Mouse (Mus musculus) lung, embryonic 16.5 days (tissue): Measurements from ENCODE around the gene Olfr514. TPM values are rescaled to one million over a fixed set of nuclear protein-coding genes. Genes with fewer than 3 reads are reported as not detected.
"Not testable (repeated sequence)": the region's sequence is repeated elsewhere in the genome, so short reads cannot be mapped to it uniquely, and the experiment has no call there.

Experiments
- ATAC-seq: fragments of 200-750 bp; cut with Nextera tagmentation; 2 replicates; pipeline ENCODE4 v1.8.0; 2017; ENCODE audit warnings: low read depth, mild to moderate bottlenecking, moderate library complexity
- H3K27ac ChIP-seq: fragments of 300-500 bp; sonication (generic); 2 replicates; pipeline ENCODE4 v1.5.1; 2014; ENCODE audit warnings: mild to moderate bottlenecking, control low read depth, low read length
- H3K27me3 ChIP-seq: fragments of 300-500 bp; sonication (generic); 2 replicates; pipeline ENCODE4 v1.6.1; 2014; ENCODE audit warnings: low read depth, low read length, mixed read lengths; ENCODE audit not compliant: control insufficient read depth, insufficient read depth
- H3K36me3 ChIP-seq: fragments of 300-500 bp; sonication (generic); 2 replicates; pipeline ENCODE4 v1.6.1; 2014; ENCODE audit warnings: low read length; ENCODE audit not compliant: control insufficient read depth, insufficient read depth
- H3K4me1 ChIP-seq: fragments of 300-500 bp; sonication (generic); replicated peaks from 2 replicates; pipeline ENCODE4 v1.6.1; 2014; ENCODE audit warnings: low read length, mixed read lengths; ENCODE audit not compliant: control insufficient read depth, insufficient read depth
- H3K4me2 ChIP-seq: fragments of 300-500 bp; sonication (generic); 2 replicates; pipeline ENCODE4 v1.6.1; 2014; ENCODE audit warnings: low read depth, low read length, control low read depth
- H3K4me3 ChIP-seq: fragments of 300-500 bp; sonication (generic); 2 replicates; pipeline ENCODE4 v1.5.1; 2014; ENCODE audit warnings: mild to moderate bottlenecking, low read length, control low read depth
- H3K9ac ChIP-seq: fragments of 300-500 bp; sonication (generic); 2 replicates; pipeline ENCODE4 v1.6.1; 2014; ENCODE audit warnings: low read length, control low read depth
- H3K9me3 ChIP-seq: fragments of 300-500 bp; sonication (generic); 2 replicates; pipeline ENCODE4 v1.6.1; 2016; ENCODE audit warnings: low read length; ENCODE audit not compliant: control insufficient read depth
- WGBS: fragments of 180-500 bp; shearing (Covaris S2); extraction: QIAGEN DNeasy Blood & Tissue Kit; methylation state at CpG from one replicate; pipeline ENCODE4 v1.1.7; 2014; 5-methylcytosine and 5-hydroxymethylcytosine counted together
- polyA plus RNA-seq: library from polyadenylated mRNA; unstranded; fragments of >200 nt; fragmentation: Nextera tagmentation; extraction: Ambion mirVana; gene quantifications from 2 replicates; pipeline ENCODE4 v1.2.1, GENCODE M21; 2015

Gene Olfr514
- not detected in 2 replicates for polyA plus RNA-seq

DNA sequence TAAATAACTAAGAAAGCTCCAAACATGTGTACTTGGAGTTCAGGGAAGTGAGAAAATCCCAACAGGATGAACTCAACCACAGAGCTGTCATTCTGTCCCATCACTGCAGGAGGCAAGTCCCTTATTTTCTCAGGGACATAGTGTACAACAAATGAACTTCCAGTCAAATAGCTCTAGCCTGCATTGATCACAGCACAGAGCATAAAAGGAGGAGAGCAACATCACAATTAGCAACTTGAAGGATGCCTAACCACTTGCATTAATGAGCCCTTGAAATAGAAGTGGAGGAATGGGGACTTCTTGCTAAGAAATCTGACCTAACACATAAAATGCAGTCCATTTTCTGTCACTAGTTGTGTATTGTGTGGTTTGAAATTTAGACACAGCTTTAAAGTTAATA, at the start of gene Olfr514:
Gene Olfr514 (minus strand): TSS at position 101 of the 400 bp plus-strand sequence.
- no peak within 1 kb of the TSS for H3K9ac ChIP-seq
- H3K27me3 ChIP-seq: no peaks in the 10 kb centered on the region
- no peaks in the 10 kb centered on the region for H3K36me3 ChIP-seq
- H3K4me3 ChIP-seq: no peak within 1 kb of the TSS
- H3K4me1 ChIP-seq: no peaks in the 10 kb centered on the region
- H3K27ac ChIP-seq: no peak within 1 kb of the TSS
- ATAC-seq: no peak
- H3K4me2 ChIP-seq: no peak within 1 kb of the TSS
- no peaks in the 10 kb centered on the region for H3K9me3 ChIP-seq

DNA sequence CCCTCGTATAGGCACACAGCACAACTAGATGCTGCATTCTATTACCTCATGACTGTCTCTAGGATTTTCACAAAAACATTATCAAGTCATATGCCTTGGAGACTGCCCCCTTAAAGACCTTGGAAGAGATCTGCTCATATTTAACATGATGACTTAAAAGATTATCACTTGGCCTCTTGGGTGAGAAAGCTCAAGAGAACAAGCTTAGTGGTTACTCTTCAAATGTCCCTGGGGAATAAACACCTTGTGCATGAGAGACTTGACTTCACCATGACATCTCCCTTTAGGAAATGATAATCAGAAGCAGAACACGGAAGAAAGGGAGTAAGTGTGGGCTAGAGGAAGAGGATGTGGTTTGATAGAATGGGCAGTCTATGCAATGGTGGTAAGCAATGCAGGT, 46.5 kb upstream of the Olfr514 start, which contains the start of gene Olfr517:
Gene Olfr517 (minus strand): TSS at position 101 of the 400 bp plus-strand sequence.
- Histone ChIP-seq H3K4me1 (no peaks in the 10 kb centered on the region), H3K27ac (no peak within 1 kb of the TSS), H3K27me3 (no peaks in the 10 kb centered on the region), H3K4me3 (no peak within 1 kb of the TSS), H3K9ac (no peak within 1 kb of the TSS), H3K9me3 (no peaks in the 10 kb centered on the region), H3K4me2 (no peak within 1 kb of the TSS), H3K36me3 (no peaks in the 10 kb centered on the region)
- 61% methylated on average over 2 of the region's 2 CpGs for WGBS
- no peak for ATAC-seq

DNA sequence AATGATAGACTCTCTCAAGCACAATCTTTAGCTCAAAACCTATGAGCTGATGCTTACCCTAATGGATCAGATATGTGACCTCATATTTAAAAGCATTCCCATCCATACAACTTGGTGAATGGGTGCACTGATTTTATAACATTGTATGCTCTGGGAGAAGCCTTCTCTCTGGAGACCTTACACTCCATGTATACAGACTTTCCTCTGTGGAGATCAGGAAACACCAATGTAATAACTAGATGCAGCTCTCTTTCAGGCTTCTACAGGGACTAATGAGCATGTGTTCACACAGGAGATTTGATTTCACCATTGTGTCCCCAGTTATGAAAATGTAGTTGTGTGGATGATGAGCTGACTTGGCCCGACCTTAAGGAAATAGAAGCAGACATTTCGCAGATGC, 24.6 kb upstream of the Olfr514 start, which contains the start of gene Olfr516:
Gene Olfr516 (minus strand): TSS at position 101 of the 400 bp plus-strand sequence.
- no peak within 1 kb of the TSS for H3K9ac ChIP-seq
- WGBS: 83% methylated on average over 2 of the region's 2 CpGs
- no peak within 1 kb of the TSS for H3K27ac ChIP-seq
- H3K27me3 ChIP-seq: no peaks in the 10 kb centered on the region
- no peak within 1 kb of the TSS for H3K4me3 ChIP-seq
- ATAC-seq: no peak
- no peaks in the 10 kb centered on the region for H3K9me3 ChIP-seq
- no peak within 1 kb of the TSS for H3K4me2 ChIP-seq
- H3K36me3 ChIP-seq: no peaks in the 10 kb centered on the region
- H3K4me1 ChIP-seq: no peaks in the 10 kb centered on the region

DNA sequence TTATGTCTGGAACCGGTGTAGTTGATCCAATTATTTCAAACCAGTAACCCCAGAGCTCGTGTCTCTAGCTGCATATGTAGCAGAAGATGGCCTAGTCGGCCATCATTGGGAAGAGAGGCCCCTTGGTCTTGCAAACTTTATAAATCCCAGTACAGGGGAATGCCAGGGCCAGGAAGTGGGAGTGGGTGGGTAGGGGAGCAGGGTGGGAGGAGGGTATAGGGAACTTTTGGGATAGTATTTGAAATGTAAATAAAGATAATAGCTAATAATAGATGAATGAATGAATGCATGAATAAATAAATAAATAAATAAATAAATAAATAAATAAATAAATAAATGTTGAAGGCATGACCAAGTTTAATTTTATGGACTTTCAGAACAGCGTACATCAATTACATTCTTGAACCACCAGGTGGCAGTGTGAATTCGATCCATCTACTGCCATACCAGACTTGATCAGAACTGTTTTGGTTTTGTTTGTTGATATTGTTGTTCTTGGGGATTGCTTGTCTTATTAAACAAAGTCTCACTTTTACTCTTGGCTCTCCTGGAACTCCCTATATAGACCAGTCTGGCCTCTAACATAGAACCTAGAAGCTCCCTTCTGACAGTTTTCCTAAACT, 11.1 kb downstream of the Olfr514 start:
- not testable (repeated sequence) for ATAC-seq, H3K27ac ChIP-seq, H3K36me3 ChIP-seq, H3K4me1 ChIP-seq, H3K4me2 ChIP-seq, H3K4me3 ChIP-seq, H3K9me3 ChIP-seq, H3K27me3 ChIP-seq, H3K9ac ChIP-seq
- 44% methylated on average over 5 of the region's 5 CpGs for WGBS

DNA sequence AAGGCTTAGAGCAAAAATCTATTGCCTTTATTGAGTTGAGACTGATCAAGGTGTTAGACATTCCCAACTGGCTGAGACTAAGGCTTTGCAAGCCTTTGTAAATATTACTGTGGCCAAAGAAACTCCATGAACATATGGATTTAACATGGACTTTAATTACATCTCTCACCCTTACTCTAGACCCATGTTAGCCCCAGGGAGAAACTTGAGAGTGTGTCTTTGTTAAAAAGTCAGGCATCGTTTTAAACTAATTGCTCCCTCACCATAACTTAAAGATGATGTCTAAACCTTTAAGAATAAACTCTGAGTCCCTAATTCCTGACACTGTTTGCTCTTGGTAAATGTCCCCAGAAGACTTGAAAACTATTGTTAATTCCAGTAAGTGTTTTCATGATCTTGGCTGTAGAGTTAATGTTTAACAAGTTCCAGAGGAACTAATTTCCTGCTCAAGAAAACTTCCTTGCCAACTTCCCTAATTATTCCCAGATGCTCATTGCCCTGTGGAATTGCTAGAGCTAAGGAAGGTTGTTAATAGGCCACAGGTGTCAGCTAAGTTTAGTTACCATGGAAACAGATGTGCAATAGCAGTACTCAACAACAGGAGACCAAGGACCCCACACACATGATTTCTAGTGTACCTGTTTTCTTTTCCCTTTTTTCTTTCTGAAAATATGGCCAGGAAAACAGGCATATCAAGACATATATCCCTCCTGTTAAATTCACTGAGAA, 28.4 kb downstream of the Olfr514 start:
- 32% methylated on average over 1 of the region's 1 CpGs for WGBS
- Histone ChIP-seq H3K4me1 (no peaks in the 10 kb centered on the region), H3K27ac (no peak overlapping the region), H3K36me3 (no peaks in the 10 kb centered on the region), H3K9me3 (no peaks in the 10 kb centered on the region), H3K4me2 (no peak overlapping the region), H3K27me3 (no peaks in the 10 kb centered on the region), H3K4me3 (no peak overlapping the region), H3K9ac (no peak overlapping the region)
- ATAC-seq: no peak

Other genes starting within 250 kb of the Olfr514 start
- gene Olfr506, start 215.2 kb downstream of the Olfr514 start, polyA plus RNA-seq: not detected in 2 replicates
- gene Olfr507, start 204.2 kb downstream of the Olfr514 start, polyA plus RNA-seq: not detected in 2 replicates
- gene Olfr508, start 196.0 kb downstream of the Olfr514 start, polyA plus RNA-seq: not detected in 2 replicates
- gene Olfr509, start 174.1 kb downstream of the Olfr514 start, polyA plus RNA-seq: 0.04 TPM in 1 of 2 replicates, not detected in the other
- gene Olfr510, start 159.6 kb downstream of the Olfr514 start, polyA plus RNA-seq: not detected in 2 replicates
- not detected in 2 replicates for gene Olfr512, start 112.7 kb downstream of the Olfr514 start, polyA plus RNA-seq
- not detected in 2 replicates for gene Olfr513, start 75.0 kb downstream of the Olfr514 start, polyA plus RNA-seq
- gene Olfr516, start 24.5 kb upstream of the Olfr514 start, polyA plus RNA-seq: not detected in 2 replicates
- not detected in 2 replicates for gene Olfr517, start 46.4 kb upstream of the Olfr514 start, polyA plus RNA-seq
- gene Olfr518, start 59.0 kb upstream of the Olfr514 start, polyA plus RNA-seq: not detected in 2 replicates
- not detected in 2 replicates for gene Olfr519, start 68.4 kb upstream of the Olfr514 start, polyA plus RNA-seq
- gene Nlrp10, start 104.2 kb upstream of the Olfr514 start, polyA plus RNA-seq: 1.0 and 1.1 TPM in 2 replicates
- gene Eif3f, start 108.4 kb upstream of the Olfr514 start, polyA plus RNA-seq: 79.4 and 80.3 TPM in 2 replicates
- gene Tub, start 124.3 kb upstream of the Olfr514 start, polyA plus RNA-seq: 1.3 and 1.7 TPM in 2 replicates